Mouse (Mus musculus) heart, postnatal 10 days (tissue): ENCODE results near the gene Neurog2. TPM values are rescaled to one million over a fixed set of nuclear protein-coding genes. Genes with fewer than 3 reads are reported as not detected.

Experiments
- DNase-seq, 2 experiments: peaks; one replicate each; pipeline ENCODE4 v3.0.0; 2021
- intact Hi-C: fragments of 180-260 bp; cut with DNase I; formaldehyde crosslinking; loops from one replicate; pipeline ENCODE4 v1.15.1; 2025
- total RNA-seq, 2 experiments: library from RNA; stranded (reverse); gene quantifications; 2 replicates each; pipeline ENCODE4 v1.2.3; 2021

Gene Neurog2
- total RNA-seq, 2 experiments from 2014 or later, result not detected

DNA sequence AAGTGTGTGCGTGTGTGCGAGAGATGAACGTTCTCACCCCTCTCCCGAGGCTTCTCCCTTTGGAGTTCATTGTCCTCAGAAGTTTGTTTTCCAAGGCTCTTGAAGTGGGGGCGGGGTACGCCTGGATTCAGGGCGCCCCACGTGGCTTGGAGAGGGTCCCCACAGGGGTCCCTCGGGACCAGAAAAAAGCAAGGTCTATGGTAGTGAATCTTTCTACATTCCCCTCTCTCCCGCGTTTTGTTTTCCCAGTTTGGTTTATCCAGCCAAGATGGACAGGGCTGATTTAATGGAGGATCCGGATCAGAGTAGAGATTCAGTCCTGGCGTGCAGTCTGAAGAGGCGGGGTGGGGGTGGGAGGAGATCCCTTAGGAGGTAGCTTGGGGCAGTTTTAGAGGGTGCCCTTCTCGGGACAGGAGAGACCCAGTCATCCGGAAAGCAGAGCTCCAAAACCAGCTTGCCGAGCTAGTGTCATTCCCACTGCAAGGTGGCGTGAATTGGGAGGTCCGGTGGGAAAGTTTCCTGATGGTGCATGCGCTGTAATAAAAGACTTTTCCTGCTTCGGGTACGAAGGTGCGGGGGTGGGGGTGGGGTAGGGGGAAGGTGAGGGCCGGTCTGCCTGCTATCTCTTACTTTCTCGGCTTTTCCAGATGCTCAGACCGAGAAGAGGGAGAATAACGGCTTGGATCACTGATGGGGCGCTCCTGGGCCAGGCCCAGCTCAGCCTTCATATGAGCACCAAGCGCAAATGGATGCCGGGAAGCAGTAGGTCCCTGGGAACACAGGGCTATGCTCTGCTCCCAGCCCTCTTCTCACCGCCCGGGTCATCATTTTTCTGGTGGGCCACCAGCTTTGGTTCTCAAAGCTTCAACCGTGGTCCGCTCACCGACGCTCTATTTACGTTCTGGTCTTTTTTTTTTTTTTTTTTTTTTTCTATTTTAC lies 8.1 kb downstream of the Neurog2 start:
- intact Hi-C loops, result no loop called here
- no peak for DNase-seq

DNA sequence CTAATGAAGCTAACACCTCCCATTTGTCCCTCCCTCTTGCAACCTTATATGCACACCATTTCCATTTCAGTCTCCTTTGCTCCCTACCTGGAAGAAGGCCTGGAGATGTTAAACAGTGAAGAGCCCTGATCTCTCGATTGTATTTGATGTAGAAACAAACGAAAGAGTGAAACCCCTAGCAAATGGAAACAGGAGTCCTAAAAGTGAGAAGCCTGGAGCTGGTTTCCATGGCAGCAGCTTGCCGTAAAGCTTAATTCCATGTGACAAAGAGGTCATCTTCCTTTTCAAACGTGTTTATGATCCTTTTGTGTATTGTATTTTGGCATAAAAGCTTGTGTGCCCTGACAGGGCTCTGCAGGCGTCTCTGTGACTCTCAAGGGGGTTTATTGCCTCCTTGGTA lies 9.3 kb downstream of the Neurog2 start:
- intact Hi-C loops, result no loop called here
- DNase-seq, result no peak

GRCm38 (mm10) chr3:127646156-127646825 lies 13.4 kb downstream of the Neurog2 start:
- intact Hi-C loops, result no loop called here
- DNase-seq, result no peak

- intact Hi-C loops, result no loop called here
- DNase-seq, result no peak
These were observed 19.1 kb downstream of the Neurog2 start for GRCm38 (mm10) chr3:127651742-127652653.

DNA sequence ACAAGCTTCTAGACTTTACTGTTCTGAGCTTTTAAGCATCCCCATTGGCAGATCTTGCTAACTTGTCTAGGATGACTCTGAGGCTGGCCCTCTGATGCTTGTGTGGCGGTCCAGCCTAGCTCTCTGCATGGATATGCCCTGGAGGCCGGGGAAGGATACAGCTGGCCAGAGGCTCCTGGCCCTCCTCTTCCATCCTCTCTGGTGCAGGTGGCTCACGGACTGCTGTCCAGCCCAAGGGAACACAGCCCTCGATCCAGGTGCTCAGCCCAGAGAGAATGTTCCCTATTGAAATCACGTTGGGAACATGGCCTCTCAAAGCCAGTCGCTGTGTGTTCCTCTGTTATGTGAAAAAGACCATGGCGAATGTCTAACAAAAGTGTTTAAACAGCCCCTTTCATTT lies 27.8 kb downstream of the Neurog2 start:
- no peak for DNase-seq
- intact Hi-C loops, result no loop called here

DNA sequence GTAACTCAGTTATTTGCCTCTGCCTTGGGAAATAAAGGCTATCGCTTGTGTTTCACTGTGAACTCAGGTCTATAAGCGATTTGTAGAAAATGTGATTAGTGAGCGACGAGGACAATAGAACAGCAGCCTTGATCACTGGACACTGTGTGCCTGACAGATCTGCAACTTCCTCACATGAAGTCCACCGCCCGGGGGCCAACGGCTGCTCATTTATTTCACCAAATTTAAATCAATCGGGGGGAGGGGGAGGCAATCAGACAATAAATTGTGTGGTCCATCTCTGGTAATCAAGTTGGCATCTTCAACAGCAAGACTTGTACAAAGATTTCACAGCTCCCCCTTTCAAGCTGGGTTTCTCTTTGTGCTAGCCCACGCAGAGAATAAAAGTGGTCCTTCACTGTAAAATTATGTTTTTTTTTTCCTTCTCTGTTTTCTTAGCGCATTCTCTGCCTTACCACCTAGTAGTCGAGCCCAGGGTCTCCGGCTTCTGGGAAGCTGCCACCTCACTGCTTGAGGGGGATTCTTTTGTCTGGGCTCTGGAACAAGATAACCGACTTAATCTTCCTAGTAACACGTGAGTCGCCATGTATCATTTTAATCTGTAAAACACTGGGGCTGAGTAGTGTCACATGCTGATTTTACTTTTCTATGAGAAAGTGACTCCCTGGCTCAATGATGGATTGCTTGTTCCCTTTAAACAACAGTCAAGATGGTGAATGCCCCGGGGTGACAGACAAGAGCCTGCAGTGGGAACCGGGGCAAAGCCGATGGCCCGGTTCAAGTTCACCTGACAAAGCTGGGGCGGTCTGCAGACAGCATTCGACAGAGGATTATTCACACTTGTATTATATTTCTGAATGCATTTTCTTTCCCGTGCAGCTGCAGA lies 29.0 kb downstream of the Neurog2 start:
- DNase-seq, result no peak
- intact Hi-C loops, result no loop called here

DNA sequence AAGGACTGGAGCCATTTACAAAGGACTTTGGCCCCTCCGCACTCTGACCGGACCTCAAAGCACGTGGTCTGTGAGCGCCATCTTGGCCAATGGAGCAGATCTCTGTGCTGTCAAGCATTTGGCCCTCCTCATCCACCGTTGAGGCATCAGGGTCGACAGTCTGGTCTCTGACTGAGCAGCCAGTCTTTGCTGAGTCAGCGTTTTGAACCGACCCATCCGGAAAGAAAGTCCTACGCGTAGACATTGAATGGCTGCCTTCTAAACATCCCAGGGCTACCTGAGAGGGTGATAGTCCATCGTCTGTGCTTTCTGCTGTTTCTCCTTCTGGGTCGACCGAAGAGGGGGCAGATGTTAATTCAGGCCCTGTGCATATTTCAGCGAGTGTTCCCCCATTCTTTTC lies 46.8 kb downstream of the Neurog2 start:
- intact Hi-C loops, result no loop called here
- DNase-seq, result no peak

Other genes with a start within 250 kb of the Neurog2 start
- 100 to 1,000 TPM; 289 to 290 TPM for gene Ank2, start 133.8 kb upstream of the Neurog2 start, total RNA-seq
- gene Larp7, start 79.8 kb upstream of the Neurog2 start, total RNA-seq, result 10 to 100 TPM; 30.1 to 32.4 TPM
- 1 to 10 TPM; 2.7 to 3.2 TPM for gene Zgrf1, start 79.6 kb upstream of the Neurog2 start, total RNA-seq
- 1 to 10 TPM; 5.1 to 5.5 TPM for gene Alpk1, start 147.4 kb downstream of the Neurog2 start, total RNA-seq
- 1 to 10 TPM; 3.1 to 3.5 TPM for gene Tifa, start 156.7 kb downstream of the Neurog2 start, total RNA-seq
- 10 to 100 TPM; 18.1 to 18.9 TPM for gene Ap1ar, start 204.4 kb downstream of the Neurog2 start, total RNA-seq